Comparison of ENCODE assay signal across 8 mouse cellular contexts in genomic region chr16:96896510-96897133, GRCm38 (mm10).
DNase-seq lines count a peak whose midpoint lies in the region; ATAC-seq and TF ChIP-seq lines count a peak whose summit lies in the region.

No protein-coding gene starts in this region.

- H3K27me3 ChIP-seq in intestine, postnatal 0 days (replicated peaks; ENCODE audit: control insufficient read depth, insufficient read depth, low read length), result no peaks in the 10 kb centered on the region
- H3K27me3 ChIP-seq in intestine, embryonic 16.5 days (replicated peaks; ENCODE audit: control insufficient read depth, insufficient read depth, low read length), result no peaks in the 10 kb centered on the region
- H3K27me3 ChIP-seq in hindbrain, postnatal 0 days (ENCODE audit: insufficient read depth, low read length), result no peaks in the 10 kb centered on the region
- H3K27me3 ChIP-seq in midbrain, postnatal 0 days (ENCODE audit: insufficient read depth, low read length), result no peaks in the 10 kb centered on the region

- WGBS in intestine, postnatal 0 days, result 66% methylated on average over 10 of the region's 10 CpGs
- 66% methylated on average over 10 of the region's 10 CpGs for WGBS in intestine, embryonic 16.5 days
- 55% methylated on average over 10 of the region's 10 CpGs for WGBS in hindbrain, postnatal 0 days
- WGBS in midbrain, postnatal 0 days, result 38% methylated on average over 10 of the region's 10 CpGs

- TF ChIP-seq CTCF in intestine, postnatal 0 days (IDR thresholded peaks at IDR 0.05; ENCODE audit: low read depth), result peak; percentile 75
- peak; percentile 82 for TF ChIP-seq CTCF in hindbrain, postnatal 0 days (IDR thresholded peaks at IDR 0.05; ENCODE audit: low read depth)
- peak; percentile 86 for TF ChIP-seq CTCF in midbrain, postnatal 0 days (IDR thresholded peaks at IDR 0.05)

- no peak overlapping the region for H3K4me2 ChIP-seq in intestine, postnatal 0 days (replicated peaks; ENCODE audit: low read depth)
- no peak overlapping the region for H3K4me2 ChIP-seq in intestine, embryonic 16.5 days (ENCODE audit: low read depth, low read length)
- H3K4me2 ChIP-seq in hindbrain, postnatal 0 days (ENCODE audit: low read depth, low read length), result no peak overlapping the region
- H3K4me2 ChIP-seq in midbrain, postnatal 0 days (ENCODE audit: low read depth, low read length, poor library complexity, severe bottlenecking), result no peak overlapping the region

- no peaks in the 10 kb centered on the region for H3K4me1 ChIP-seq in intestine, postnatal 0 days (replicated peaks; ENCODE audit: control insufficient read depth, insufficient read depth, low read length)
- no peaks in the 10 kb centered on the region for H3K4me1 ChIP-seq in intestine, embryonic 16.5 days (ENCODE audit: control insufficient read depth, insufficient read depth, low read length)
- no peaks in the 10 kb centered on the region for H3K4me1 ChIP-seq in hindbrain, postnatal 0 days (ENCODE audit: insufficient read depth, low read length)
- peaks cover 6% of the 10 kb centered on the region; the same call in 1 of the 2 replicates for H3K4me1 ChIP-seq in midbrain, postnatal 0 days (ENCODE audit: insufficient read depth, low read length)

- H3K9me3 ChIP-seq in intestine, postnatal 0 days (ENCODE audit: control insufficient read depth), result no peaks in the 10 kb centered on the region
- H3K9me3 ChIP-seq in intestine, embryonic 16.5 days (ENCODE audit: control insufficient read depth, low read length), result no peaks in the 10 kb centered on the region
- no peaks in the 10 kb centered on the region for H3K9me3 ChIP-seq in hindbrain, postnatal 0 days (ENCODE audit: low read length)
- no peaks in the 10 kb centered on the region for H3K9me3 ChIP-seq in midbrain, postnatal 0 days (ENCODE audit: low read length)

- no peak overlapping the region for H3K4me3 ChIP-seq in intestine, postnatal 0 days (ENCODE audit: low read depth, low read length)
- no peak overlapping the region for H3K4me3 ChIP-seq in intestine, embryonic 16.5 days (ENCODE audit: low read length)
- no peak overlapping the region for H3K4me3 ChIP-seq in hindbrain, postnatal 0 days (ENCODE audit: low read length)
- H3K4me3 ChIP-seq in midbrain, postnatal 0 days (ENCODE audit: low read depth, low read length), result no peak overlapping the region

- H3K27ac ChIP-seq in intestine, postnatal 0 days (ENCODE audit: low read depth, low read length), result no peak overlapping the region
- H3K27ac ChIP-seq in intestine, embryonic 16.5 days (ENCODE audit: low read length), result no peak overlapping the region
- H3K27ac ChIP-seq in hindbrain, postnatal 0 days, result no peak overlapping the region
- no peak overlapping the region; the same call in 1 of the 2 replicates for H3K27ac ChIP-seq in midbrain, postnatal 0 days (ENCODE audit: low read depth, low read length)

- H3K9ac ChIP-seq in intestine, postnatal 0 days (ENCODE audit: low read depth, low read length), result no peak overlapping the region
- H3K9ac ChIP-seq in intestine, embryonic 16.5 days (ENCODE audit: low read depth, low read length), result no peak overlapping the region
- H3K9ac ChIP-seq in hindbrain, postnatal 0 days (replicated peaks; ENCODE audit: low read length), result no peak overlapping the region
- H3K9ac ChIP-seq in midbrain, postnatal 0 days (replicated peaks; ENCODE audit: low read length, poor library complexity, severe bottlenecking), result no peak overlapping the region

- no peaks in the 10 kb centered on the region for H3K36me3 ChIP-seq in intestine, postnatal 0 days (ENCODE audit: control insufficient read depth, insufficient read depth)
- no peaks in the 10 kb centered on the region for H3K36me3 ChIP-seq in intestine, embryonic 16.5 days (ENCODE audit: control insufficient read depth, insufficient read depth, low read length)
- H3K36me3 ChIP-seq in hindbrain, postnatal 0 days (ENCODE audit: insufficient read depth, low read length), result no peaks in the 10 kb centered on the region
- no peaks in the 10 kb centered on the region for H3K36me3 ChIP-seq in midbrain, postnatal 0 days (ENCODE audit: insufficient read depth, low read length)

- DNase-seq in thymus, postnatal 4 days, result peak; percentile 25
- no peak for DNase-seq in thymus, postnatal 36 days
- DNase-seq in hindbrain, postnatal 0 days (ENCODE audit: low spot score), result peak; percentile 84
- DNase-seq in midbrain, postnatal 0 days (ENCODE audit: low spot score), result peak; percentile 78
- no peak for DNase-seq in B cell, adult 2 months

- no peak for ATAC-seq in intestine, postnatal 0 days
- ATAC-seq in intestine, embryonic 16.5 days, result no peak
- peak; percentile 89 for ATAC-seq in common myeloid progenitor, adult 5-6 weeks (replicated peaks; ENCODE audit: low read depth, poor library complexity, severe bottlenecking)
- peak; percentile 76 for ATAC-seq in hindbrain, postnatal 0 days
- no peak for ATAC-seq in midbrain, postnatal 0 days (ENCODE audit: low FRiP score)

Comparison
In these comparisons a context has a peak if more than half of its experiments do, and no peak if none do; other contexts are left out.
1. DNase-seq: peak in thymus, postnatal 4 days (single experiment), hindbrain, postnatal 0 days (single experiment) and midbrain, postnatal 0 days (single experiment); none in thymus, postnatal 36 days (0 of 2) and B cell, adult 2 months (0 of 2).
2. ATAC-seq: peak in common myeloid progenitor, adult 5-6 weeks (single experiment) and hindbrain, postnatal 0 days (single experiment); none in intestine, postnatal 0 days (single experiment), intestine, embryonic 16.5 days (single experiment) and midbrain, postnatal 0 days (single experiment).
3. Peak in every context shown above with its lines, with median percentiles within 50 percentile points of each other: CTCF ChIP-seq.